Mouse (Mus musculus): ENCODE data around the gene Eci2. TPM values are rescaled to one million over a fixed set of nuclear protein-coding genes. Genes with fewer than 3 reads are reported as not detected.
A peak's percentile ranks its signal among the peaks of the same experiment; 100 is the strongest.
"Not testable (repeated sequence)": the region's sequence is repeated elsewhere in the genome, so short reads cannot be mapped to it uniquely, and the experiment has no call there.

The Eci2 gene
- polyA plus RNA-seq, 1 experiment from 2014 or later = 112 TPM

- Histone ChIP-seq H3K27ac (ENCODE audit: low read length) (no peak overlapping the region), H3K9me3 (ENCODE audit: control insufficient read depth, low read length) (peaks cover 3% of the 10 kb centered on the region; the same call in 1 of the 2 replicates), H3K4me1 (replicated peaks; ENCODE audit: control insufficient read depth, insufficient read depth, low read length) (peaks cover 18% of the 10 kb centered on the region), H3K4me3 (replicated peaks; ENCODE audit: low read length) (no peak overlapping the region), H3K27me3 (replicated peaks; ENCODE audit: control insufficient read depth, insufficient read depth, low read length) (no peaks in the 10 kb centered on the region), H3K9ac (replicated peaks; ENCODE audit: low read depth, low read length) (no peak overlapping the region), H3K36me3 (ENCODE audit: control insufficient read depth, insufficient read depth) (no peaks in the 10 kb centered on the region), H3K4me2 (ENCODE audit: low read length) (no peak overlapping the region)
- WGBS = 62% methylated on average over 2 of the region's 2 CpGs
- no peak for ATAC-seq
These were observed 31.0 kb downstream of the Eci2 start for GRCm38 (mm10) chr13:34995925-34996324.

GRCm38 (mm10) chr13:34993983-34994811, 32.7 kb downstream of the Eci2 start:
- H3K27me3 ChIP-seq (replicated peaks; ENCODE audit: control insufficient read depth, insufficient read depth, low read length) = no peaks in the 10 kb centered on the region
- H3K9ac ChIP-seq (replicated peaks; ENCODE audit: low read depth, low read length) = peak overlapping the region; percentile 71
- H3K4me2 ChIP-seq (ENCODE audit: low read length) = peak overlapping the region; percentile 57
- peaks cover 3% of the 10 kb centered on the region; the same call in 1 of the 2 replicates for H3K9me3 ChIP-seq (ENCODE audit: control insufficient read depth, low read length)
- H3K36me3 ChIP-seq (ENCODE audit: control insufficient read depth, insufficient read depth) = peaks cover 4% of the 10 kb centered on the region; the same call in 1 of the 2 replicates
- peaks cover 18% of the 10 kb centered on the region for H3K4me1 ChIP-seq (replicated peaks; ENCODE audit: control insufficient read depth, insufficient read depth, low read length)
- peak; percentile 94 for ATAC-seq
- under 1% methylated on average over 33 of the region's 33 CpGs for WGBS
- peak overlapping the region; percentile 84 for H3K27ac ChIP-seq (ENCODE audit: low read length)
- peak overlapping the region; percentile 65 for H3K4me3 ChIP-seq (replicated peaks; ENCODE audit: low read length)

- peak overlapping the region; percentile 71 for H3K9ac ChIP-seq (replicated peaks; ENCODE audit: low read depth, low read length)
- H3K4me3 ChIP-seq (replicated peaks; ENCODE audit: low read length) = peak overlapping the region; percentile 65
- H3K27me3 ChIP-seq (replicated peaks; ENCODE audit: control insufficient read depth, insufficient read depth, low read length) = no peaks in the 10 kb centered on the region
- ATAC-seq = peak; percentile 60
- peaks cover 3% of the 10 kb centered on the region; the same call in 1 of the 2 replicates for H3K9me3 ChIP-seq (ENCODE audit: control insufficient read depth, low read length)
- H3K36me3 ChIP-seq (ENCODE audit: control insufficient read depth, insufficient read depth) = peaks cover 4% of the 10 kb centered on the region; the same call in 1 of the 2 replicates
- WGBS = 1% methylated on average over 22 of the region's 22 CpGs
- peak overlapping the region; percentile 57 for H3K4me2 ChIP-seq (ENCODE audit: low read length)
- H3K27ac ChIP-seq (ENCODE audit: low read length) = peak overlapping the region; percentile 84
- H3K4me1 ChIP-seq (replicated peaks; ENCODE audit: control insufficient read depth, insufficient read depth, low read length) = peaks cover 18% of the 10 kb centered on the region
These were observed 33.3 kb downstream of the Eci2 start for GRCm38 (mm10) chr13:34993595-34993982.

GRCm38 (mm10) chr13:34993085-34993484, 33.8 kb downstream of the Eci2 start:
- H3K27ac ChIP-seq (ENCODE audit: low read length) = no peak overlapping the region
- no peak for ATAC-seq
- WGBS = 68% methylated on average over 4 of the region's 4 CpGs

GRCm38 (mm10) chr13:34991581-34992273, 35.2 kb downstream of the Eci2 start:
- Histone ChIP-seq H3K27me3 (replicated peaks; ENCODE audit: control insufficient read depth, insufficient read depth, low read length) (no peaks in the 10 kb centered on the region), H3K4me2 (ENCODE audit: low read length) (no peak overlapping the region), H3K4me1 (replicated peaks; ENCODE audit: control insufficient read depth, insufficient read depth, low read length) (peaks cover 18% of the 10 kb centered on the region), H3K9ac (replicated peaks; ENCODE audit: low read depth, low read length) (no peak overlapping the region), H3K4me3 (replicated peaks; ENCODE audit: low read length) (no peak overlapping the region), H3K36me3 (ENCODE audit: control insufficient read depth, insufficient read depth) (peaks cover 12% of the 10 kb centered on the region), H3K9me3 (ENCODE audit: control insufficient read depth, low read length) (no peaks in the 10 kb centered on the region), H3K27ac (ENCODE audit: low read length) (no peak overlapping the region)
- ATAC-seq = no peak
- WGBS = 78% methylated on average over 4 of the region's 4 CpGs

More at GRCm38 (mm10) chr13:34993085-34993484, 33.8 kb downstream of the Eci2 start:
- Histone ChIP-seq H3K4me3 (replicated peaks; ENCODE audit: low read length) (peak overlapping the region; percentile 65), H3K27me3 (replicated peaks; ENCODE audit: control insufficient read depth, insufficient read depth, low read length) (no peaks in the 10 kb centered on the region), H3K9me3 (ENCODE audit: control insufficient read depth, low read length) (peaks cover 2% of the 10 kb centered on the region; the same call in 1 of the 2 replicates), H3K36me3 (ENCODE audit: control insufficient read depth, insufficient read depth) (peaks cover 7% of the 10 kb centered on the region; the same call in 1 of the 2 replicates), H3K4me2 (ENCODE audit: low read length) (peak overlapping the region; percentile 57), H3K9ac (replicated peaks; ENCODE audit: low read depth, low read length) (peak overlapping the region; percentile 71; the same call in 1 of the 2 replicates), H3K4me1 (replicated peaks; ENCODE audit: control insufficient read depth, insufficient read depth, low read length) (peaks cover 18% of the 10 kb centered on the region)

- not testable (repeated sequence) for ATAC-seq; H3K4me2 ChIP-seq (ENCODE audit: low read length); H3K9me3 ChIP-seq (ENCODE audit: control insufficient read depth, low read length); H3K27ac ChIP-seq (ENCODE audit: low read length); H3K4me3 ChIP-seq (replicated peaks; ENCODE audit: low read length); H3K27me3 ChIP-seq (replicated peaks; ENCODE audit: control insufficient read depth, insufficient read depth, low read length); H3K9ac ChIP-seq (replicated peaks; ENCODE audit: low read depth, low read length); H3K4me1 ChIP-seq (replicated peaks; ENCODE audit: control insufficient read depth, insufficient read depth, low read length)
- peaks cover 29% of the 10 kb centered on the region for H3K36me3 ChIP-seq (ENCODE audit: control insufficient read depth, insufficient read depth)
- 100% methylated on average over 1 of the region's 1 CpGs for WGBS
These were observed 43.4 kb downstream of the Eci2 start for GRCm38 (mm10) chr13:34983479-34983878.

- not testable (repeated sequence) for H3K4me2 ChIP-seq (ENCODE audit: low read length); H3K9me3 ChIP-seq (ENCODE audit: control insufficient read depth, low read length); H3K4me3 ChIP-seq (replicated peaks; ENCODE audit: low read length); H3K9ac ChIP-seq (replicated peaks; ENCODE audit: low read depth, low read length); H3K27ac ChIP-seq (ENCODE audit: low read length); H3K27me3 ChIP-seq (replicated peaks; ENCODE audit: control insufficient read depth, insufficient read depth, low read length); H3K4me1 ChIP-seq (replicated peaks; ENCODE audit: control insufficient read depth, insufficient read depth, low read length); ATAC-seq
- H3K36me3 ChIP-seq (ENCODE audit: control insufficient read depth, insufficient read depth) = peaks cover 28% of the 10 kb centered on the region
- 75% methylated on average over 5 of the region's 5 CpGs for WGBS
These were observed 48.3 kb downstream of the Eci2 start for GRCm38 (mm10) chr13:34978635-34979034.

- Histone ChIP-seq H3K27ac (ENCODE audit: low read length) (no peak overlapping the region), H3K4me3 (replicated peaks; ENCODE audit: low read length) (no peak overlapping the region), H3K9me3 (ENCODE audit: control insufficient read depth, low read length) (no peaks in the 10 kb centered on the region), H3K4me1 (replicated peaks; ENCODE audit: control insufficient read depth, insufficient read depth, low read length) (no peaks in the 10 kb centered on the region), H3K36me3 (ENCODE audit: control insufficient read depth, insufficient read depth) (peaks cover 28% of the 10 kb centered on the region), H3K9ac (replicated peaks; ENCODE audit: low read depth, low read length) (no peak overlapping the region), H3K27me3 (replicated peaks; ENCODE audit: control insufficient read depth, insufficient read depth, low read length) (no peaks in the 10 kb centered on the region), H3K4me2 (ENCODE audit: low read length) (no peak overlapping the region)
- 97% methylated on average over 3 of the region's 3 CpGs for whole genome bisulfite sequencing
- no peak for ATAC-seq
These were observed 49.5 kb downstream of the Eci2 start for GRCm38 (mm10) chr13:34977410-34977809.

GRCm38 (mm10) chr13:34976116-34976515, 50.8 kb downstream of the Eci2 start:
- no peak overlapping the region for H3K4me2 ChIP-seq (ENCODE audit: low read length)
- no peak for ATAC-seq
- no peak overlapping the region for H3K9ac ChIP-seq (replicated peaks; ENCODE audit: low read depth, low read length)
- H3K36me3 ChIP-seq (ENCODE audit: control insufficient read depth, insufficient read depth) = peaks cover 28% of the 10 kb centered on the region
- H3K9me3 ChIP-seq (ENCODE audit: control insufficient read depth, low read length) = no peaks in the 10 kb centered on the region
- H3K4me3 ChIP-seq (replicated peaks; ENCODE audit: low read length) = no peak overlapping the region
- no peak overlapping the region for H3K27ac ChIP-seq (ENCODE audit: low read length)
- H3K4me1 ChIP-seq (replicated peaks; ENCODE audit: control insufficient read depth, insufficient read depth, low read length) = no peaks in the 10 kb centered on the region
- no peaks in the 10 kb centered on the region for H3K27me3 ChIP-seq (replicated peaks; ENCODE audit: control insufficient read depth, insufficient read depth, low read length)
- WGBS = 93% methylated on average over 4 of the region's 4 CpGs

Data from forebrain, embryonic 16.5 days (tissue).